ENCODE assay signal across 8 mouse cellular contexts in the genomic region with DNA sequence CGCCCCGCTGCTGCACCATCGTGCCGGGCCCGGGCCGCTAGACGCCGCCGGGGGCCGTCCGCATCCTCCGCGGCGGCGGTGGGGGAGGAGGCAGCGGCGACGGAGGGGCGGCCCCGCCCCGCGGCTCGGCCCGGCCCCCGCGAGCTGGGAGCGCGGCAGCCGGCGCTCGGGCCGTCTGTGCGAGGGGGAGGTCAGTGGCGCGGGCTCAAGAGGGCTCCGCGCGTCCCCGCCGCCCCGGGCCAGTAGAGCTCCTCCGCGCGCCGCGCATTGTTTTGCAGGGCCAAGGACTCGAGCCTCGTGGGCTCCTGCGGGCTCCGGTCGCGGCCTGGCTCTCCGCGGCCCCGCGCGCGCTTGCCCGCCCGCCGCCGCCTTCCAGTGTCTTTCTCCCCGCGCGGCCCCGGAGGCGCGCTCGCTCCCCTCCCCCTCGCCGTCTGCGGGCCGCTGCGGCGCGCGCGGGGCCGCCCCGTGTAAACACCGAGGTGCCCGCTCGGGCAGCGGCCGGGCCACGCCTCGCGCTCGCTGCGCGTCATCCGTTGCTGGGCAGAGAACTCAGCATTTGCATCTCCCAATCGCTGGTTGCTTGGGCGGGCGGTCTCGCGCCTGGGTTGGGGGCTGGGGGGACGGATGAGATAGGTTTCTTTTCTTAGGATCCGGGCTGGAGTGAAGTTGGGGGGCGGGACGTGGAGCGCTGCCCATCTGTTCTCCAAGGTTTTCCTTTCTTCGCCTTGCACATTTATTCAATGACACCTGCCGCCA. TPM values are rescaled to one million over a fixed set of nuclear protein-coding genes. Genes with fewer than 3 reads are reported as not detected.
DNase-seq lines count a peak whose midpoint lies in the region; ATAC-seq and TF ChIP-seq lines count a peak whose summit lies in the region.

A gene (minus strand): TSS at position 384 of the 756 bp plus-strand sequence.

- H3K36me3 ChIP-seq in MEL (ENCODE audit: control insufficient read depth in 1 of 2, insufficient read depth in 2 of 2, low read length in 2 of 2) = peaks cover 0 to 6% of the 10 kb centered on the region in 2 experiments; a peak in 1 of 4 replicates
- H3K36me3 ChIP-seq in lung, embryonic 14.5 days (ENCODE audit: insufficient read depth) = peaks cover 13% of the 10 kb centered on the region

- H3K27me3 ChIP-seq in MEL (ENCODE audit: control insufficient read depth in 1 of 2, insufficient read depth in 2 of 2, low read length in 2 of 2) = no peaks in the 10 kb centered on the region
- no peaks in the 10 kb centered on the region for H3K27me3 ChIP-seq in cerebellum, adult 2 months (ENCODE audit: control insufficient read depth, insufficient read depth, low read length)
- H3K27me3 ChIP-seq in lung, embryonic 14.5 days (ENCODE audit: insufficient read depth, low read length) = no peaks in the 10 kb centered on the region

- peak within 1 kb of the TSS; percentile 95 for H3K4me2 ChIP-seq in lung, embryonic 14.5 days

- TF ChIP-seq POLR2A in MEL (IDR thresholded peaks at IDR 0.05; ENCODE audit: control insufficient read depth in 1 of 2, insufficient read depth in 1 of 2, low read depth in 1 of 2, low read length in 2 of 2, poor library complexity in 1 of 2) = peak in 1 of 2 experiments; percentile 1; a peak in 1 of 4 replicates
- TF ChIP-seq POLR2A in cerebellum, adult 2 months (IDR thresholded peaks at IDR 0.05; ENCODE audit: borderline replicate concordance, insufficient read depth, low read length) = 0 out of 2 replicates have a peak, but pooled peaks have one; percentile 23

- WGBS in cerebellum, adult 2 months = 1% methylated on average over 99 of the region's 104 CpGs
- under 1% methylated on average over 75 of the region's 104 CpGs for WGBS in lung, embryonic 14.5 days

- TF ChIP-seq RAD21 in MEL (IDR thresholded peaks at IDR 0.05; ENCODE audit: low read depth, low read length) = no peak

- peak; percentile 93 for DNase-seq in MEL (ENCODE audit: low read depth, low spot score)
- peak; percentile 92 for DNase-seq in cerebellum, adult 2 months
- peak; percentile 99 for DNase-seq in forelimb bud, embryonic 11.5 days (ENCODE audit: low read depth, low spot score)
- peak; percentile 100 for DNase-seq in heart, postnatal 4 days
- peak; percentile 97 to 99 for DNase-seq in layer of hippocampus, adult 2 months (ENCODE audit: low spot score in 2 of 2)
- DNase-seq in lung, embryonic 14.5 days = peak; percentile 100
- DNase-seq in testis, postnatal 14 days (ENCODE audit: low spot score) = peak; percentile 96

- H3K79me2 ChIP-seq in MEL (ENCODE audit: control insufficient read depth, insufficient read depth, low read length, poor library complexity) = peaks cover 14% of the 10 kb centered on the region

- TF ChIP-seq CTCF in MEL (IDR thresholded peaks at IDR 0.05 in 2 of 3, conservative IDR thresholded peaks at IDR 0.05 in 1 of 3; ENCODE audit: control insufficient read depth in 1 of 3, insufficient read depth in 1 of 3, low read depth in 2 of 3, low read length in 3 of 3, poor library complexity in 1 of 3, severe bottlenecking in 1 of 3) = no peak
- no peak for TF ChIP-seq CTCF in cerebellum, adult 2 months (IDR thresholded peaks at IDR 0.05; ENCODE audit: borderline replicate concordance, insufficient read depth, low read depth, low read length)
- no peak for TF ChIP-seq CTCF in layer of hippocampus, adult 2 months (conservative IDR thresholded peaks at IDR 0.05)
- TF ChIP-seq CTCF in lung, embryonic 14.5 days (IDR thresholded peaks at IDR 0.05; ENCODE audit: low read depth) = no peak

- H3K9me3 ChIP-seq in MEL (replicated peaks; ENCODE audit: insufficient read depth, low read length) = no peaks in the 10 kb centered on the region
- H3K9me3 ChIP-seq in lung, embryonic 14.5 days (ENCODE audit: low read depth, low read length) = no peaks in the 10 kb centered on the region

- H3K9ac ChIP-seq in MEL (ENCODE audit: control insufficient read depth, low read depth, low read length, poor library complexity, severe bottlenecking) = peak within 1 kb of the TSS; percentile 95
- H3K9ac ChIP-seq in lung, embryonic 14.5 days = peak within 1 kb of the TSS; percentile 92

- peak in 1 of 2 experiments; percentile 8; a peak in 1 of 4 replicates for TF ChIP-seq EP300 in MEL (IDR thresholded peaks at IDR 0.05; ENCODE audit: low read depth in 1 of 2, low read length in 2 of 2)

- peak within 1 kb of the TSS; percentile 86 for H3K27ac ChIP-seq in MEL (ENCODE audit: control insufficient read depth, low read depth, low read length)
- peak within 1 kb of the TSS; percentile 71 for H3K27ac ChIP-seq in cerebellum, adult 2 months (ENCODE audit: insufficient read depth, low read length)
- H3K27ac ChIP-seq in layer of hippocampus, adult 2 months = peak within 1 kb of the TSS; percentile 99
- H3K27ac ChIP-seq in lung, embryonic 14.5 days (ENCODE audit: low read depth) = peak within 1 kb of the TSS; percentile 100

- peaks cover 0 to 21% of the 10 kb centered on the region in 2 experiments; a peak in 3 of 4 replicates for H3K4me1 ChIP-seq in MEL (ENCODE audit: control insufficient read depth in 1 of 2, insufficient read depth in 2 of 2, low read length in 2 of 2)
- H3K4me1 ChIP-seq in cerebellum, adult 2 months (ENCODE audit: control insufficient read depth, insufficient read depth, low read length) = 0 out of 2 replicates have a peak, but pooled peaks cover 8% of the 10 kb centered on the region
- H3K4me1 ChIP-seq in lung, embryonic 14.5 days (ENCODE audit: insufficient read depth) = peaks cover 9% of the 10 kb centered on the region

- peak; percentile 65 for ATAC-seq in lung, embryonic 14.5 days (ENCODE audit: insufficient read depth)
- ATAC-seq in neutrophil, adult 5-6 weeks (ENCODE audit: extremely low read depth, insufficient number of reproducible peaks, low FRiP score, poor library complexity, severe bottlenecking) = peak; percentile 46

- peak within 1 kb of the TSS; percentile 85 for H3K4me3 ChIP-seq in MEL (ENCODE audit: control insufficient read depth in 1 of 2, insufficient read depth in 1 of 2, low read depth in 2 of 2, low read length in 2 of 2)
- H3K4me3 ChIP-seq in cerebellum, adult 2 months (replicated peaks; ENCODE audit: insufficient read depth, low read depth, low read length) = peak within 1 kb of the TSS; percentile 78
- H3K4me3 ChIP-seq in layer of hippocampus, adult 2 months = peak within 1 kb of the TSS; percentile 90
- H3K4me3 ChIP-seq in lung, embryonic 14.5 days (ENCODE audit: low read depth, low read length) = peak within 1 kb of the TSS; percentile 62

TF ChIP-seq in MEL, 35 proteins besides CTCF, POLR2A, EP300 and RAD21 (continues in another document):
- TF ChIP-seq MAZ (IDR thresholded peaks at IDR 0.05; ENCODE audit: low read depth, low read length) (peak; percentile 53; the same call in 1 of the 2 replicates), ZC3H11A (IDR thresholded peaks at IDR 0.05; ENCODE audit: low read depth, low read length) (no peak), TAL1 (IDR thresholded peaks at IDR 0.05; ENCODE audit: low read length) (no peak), USF1 (IDR thresholded peaks at IDR 0.05; ENCODE audit: low read depth, low read length) (0 out of 2 replicates have a peak, but pooled peaks have one; percentile 5), SIN3A (IDR thresholded peaks at IDR 0.05; ENCODE audit: low read length) (0 out of 2 replicates have a peak, but pooled peaks have one; percentile 43), KAT2A (conservative IDR thresholded peaks at IDR 0.05; ENCODE audit: low read depth, low read length) (no peak; the same call in 1 of the 2 replicates), ZKSCAN1 (IDR thresholded peaks at IDR 0.05; ENCODE audit: low read depth, low read length) (no peak; the same call in 1 of the 2 replicates), CHD2 (IDR thresholded peaks at IDR 0.05; ENCODE audit: low read length) (peak; percentile 78), NELFE (IDR thresholded peaks at IDR 0.05; ENCODE audit: low read depth, low read length) (peak; percentile 39), ZMIZ1 (IDR thresholded peaks at IDR 0.05; ENCODE audit: low read depth, low read length) (0 out of 2 replicates have a peak, but pooled peaks have one; percentile 55), ETS1 (IDR thresholded peaks at IDR 0.05; ENCODE audit: low read depth, low read length) (peak; percentile 58), MXI1 (IDR thresholded peaks at IDR 0.05; ENCODE audit: low read depth, low read length) (peak; percentile 51), ZNF384 (IDR thresholded peaks at IDR 0.05; ENCODE audit: low read depth, low read length) (no peak), POLR2AphosphoS2 (IDR thresholded peaks at IDR 0.05; ENCODE audit: low read length) (0 out of 2 replicates have a peak, but pooled peaks have one; percentile 32), TCF12 (IDR thresholded peaks at IDR 0.05; ENCODE audit: low read depth, low read length) (no peak), MAX (IDR thresholded peaks at IDR 0.05; ENCODE audit: low read length) (peak; percentile 55; the same call in 1 of the 2 replicates), BHLHE40 (IDR thresholded peaks at IDR 0.05; ENCODE audit: borderline replicate concordance, low read depth, low read length) (no peak), RCOR1 (IDR thresholded peaks at IDR 0.05; ENCODE audit: low read depth, low read length) (no peak), TBP (IDR thresholded peaks at IDR 0.05; ENCODE audit: low read depth, low read length) (0 out of 2 replicates have a peak, but pooled peaks have one; percentile 16), MYB (IDR thresholded peaks at IDR 0.05; ENCODE audit: low read depth, low read length) (no peak), GATA1 (IDR thresholded peaks at IDR 0.05; ENCODE audit: low read depth, low read length) (no peak), NRF1 (IDR thresholded peaks at IDR 0.05; ENCODE audit: insufficient read depth, low read depth, low read length, poor library complexity, severe bottlenecking) (0 out of 2 replicates have a peak, but pooled peaks have one; percentile 21), JUND (IDR thresholded peaks at IDR 0.05; ENCODE audit: low read depth, low read length) (no peak), CHD1 (IDR thresholded peaks at IDR 0.05; ENCODE audit: low read depth, low read length) (no peak), GABPA (IDR thresholded peaks at IDR 0.05; ENCODE audit: low read depth, low read length) (no peak), USF2 (IDR thresholded peaks at IDR 0.05; ENCODE audit: borderline replicate concordance in 1 of 2, insufficient read depth in 1 of 2, low read depth in 1 of 2, low read length in 2 of 2) (no peak)

RNA-seq across cellular contexts. Expression of the gene that starts here (rescaled TPM):
- 1.5 and 2.0 TPM in 2 replicates for total RNA-seq in MEL (2012; rRNA removed)
- polyA plus RNA-seq in MEL (2012; ENCODE audit: insufficient read depth in 1 of 2, insufficient read length in 2 of 2, low read depth in 1 of 2, low replicate concordance in 2 of 2, missing spikeins in 1 of 2) = 10 to 100 TPM in 1 of 2 experiments, not detected in 1; 24.7 TPM
- 11.1 and 12.1 TPM in 2 replicates for polyA plus RNA-seq in cerebellum, adult 2 months (2012; rRNA removed)
- 10 to 100 TPM; 42.3 to 42.6 TPM for total RNA-seq in heart, postnatal 4 days (2021)
- 10 to 100 TPM; 16.5 to 19.5 TPM for total RNA-seq in layer of hippocampus, adult 2 months (2021)
- 17.2 and 19.4 TPM in 2 replicates for polyA plus RNA-seq in lung, embryonic 14.5 days (2014; fragmentation: Nextera tagmentation; extraction: Ambion mirVana)
- total RNA-seq in neutrophil, adult 5-6 weeks (2017) = 0.70 and 1.4 TPM in 2 replicates

Comparison
In these comparisons a context has a peak if more than half of its experiments do, and no peak if none do; other contexts are left out.
1. Peak in every context shown above with its lines: DNase-seq, ATAC-seq, H3K4me3 ChIP-seq and H3K27ac ChIP-seq.